Mouse (Mus musculus) heart, adult 8-10 months (tissue): ENCODE measurements around the gene Galc. TPM values are rescaled to one million over a fixed set of nuclear protein-coding genes. Genes with fewer than 3 reads are reported as not detected.
A peak's percentile ranks its signal among the peaks of the same experiment; 100 is the strongest.

Experiments
- DNase-seq: peaks from one replicate; pipeline ENCODE4 v3.0.0; 2022; ENCODE audit warnings: low spot score
- total RNA-seq, 4 experiments: library from RNA; stranded (reverse); gene quantifications; 2 replicates each; pipeline ENCODE4 v1.2.4; 2022

Gene Galc
- total RNA-seq, result 1 to 10 TPM; 7.6 to 9.6 (median 8.0) TPM

DNA sequence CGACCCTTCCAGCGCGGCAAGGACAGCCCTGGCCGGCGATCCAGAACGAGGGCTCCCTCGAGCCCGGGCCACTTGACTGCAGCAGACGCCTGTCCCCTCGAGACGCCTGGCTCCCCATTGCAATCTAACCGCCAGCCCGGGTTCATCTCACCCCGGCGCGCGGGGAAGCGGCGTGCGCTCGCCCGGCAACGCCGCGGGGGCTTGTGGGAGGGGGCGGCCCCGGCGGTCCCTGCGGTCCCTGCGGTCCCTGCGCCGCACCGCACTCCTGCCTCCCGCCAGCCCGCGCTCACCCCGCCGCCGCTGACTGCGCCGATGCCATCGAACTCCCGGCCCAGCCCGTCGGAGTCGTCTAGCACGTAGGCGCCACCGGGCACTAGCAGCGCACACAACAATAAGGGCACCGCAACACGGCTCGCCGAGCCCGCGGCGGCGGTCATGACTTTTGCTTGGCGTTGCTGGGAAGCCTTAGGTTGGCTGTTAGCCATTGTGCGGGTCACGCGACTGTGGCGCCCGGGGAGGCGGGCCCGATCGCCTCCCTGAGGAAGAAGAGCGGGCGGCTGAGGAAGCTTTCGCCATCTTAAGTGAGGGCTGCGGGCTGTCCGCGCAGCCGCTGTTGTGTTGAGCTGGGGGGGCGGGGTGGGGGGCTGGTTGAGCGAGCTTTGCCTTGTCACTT is at the start of gene Galc:
Galc (minus strand) TSS at position 615 of the 673 bp plus-strand sequence.
- DNase-seq, result peak; percentile 86

DNA sequence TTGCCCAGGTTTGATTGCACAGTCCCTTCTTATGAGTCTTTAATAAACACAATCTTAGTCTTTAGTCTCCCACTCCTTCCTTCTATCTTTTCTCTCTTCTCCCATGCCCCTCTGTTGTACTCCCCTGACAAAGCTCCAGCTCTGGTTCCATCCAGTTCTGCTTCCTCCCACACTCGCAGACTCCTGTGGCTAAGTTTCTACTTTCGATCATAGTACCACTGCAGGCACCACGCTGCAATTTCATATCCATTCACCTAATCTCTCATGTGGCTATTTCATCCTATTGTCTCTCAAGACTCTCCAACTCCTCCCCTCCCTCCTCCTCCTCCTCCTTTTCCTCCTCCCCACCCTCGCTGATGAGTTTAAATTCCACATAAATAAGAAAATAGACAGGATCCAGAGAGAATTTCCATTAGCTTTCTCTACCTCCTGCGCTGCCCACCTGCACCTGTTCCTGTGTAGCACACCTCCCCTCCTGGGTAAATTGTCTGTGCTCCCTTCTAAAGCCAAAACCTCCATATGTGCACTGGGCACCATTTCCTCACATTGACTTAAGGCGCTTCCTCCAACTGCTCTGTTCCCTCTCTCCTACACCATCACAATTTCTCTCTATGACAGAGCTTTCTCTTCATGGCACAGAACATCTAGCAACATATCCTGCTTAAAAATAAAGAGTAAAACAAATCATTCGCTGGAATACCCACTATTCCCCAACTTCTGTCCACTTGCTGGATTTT is 48.1 kb upstream of the Galc start:
- no peak for DNase-seq

DNA sequence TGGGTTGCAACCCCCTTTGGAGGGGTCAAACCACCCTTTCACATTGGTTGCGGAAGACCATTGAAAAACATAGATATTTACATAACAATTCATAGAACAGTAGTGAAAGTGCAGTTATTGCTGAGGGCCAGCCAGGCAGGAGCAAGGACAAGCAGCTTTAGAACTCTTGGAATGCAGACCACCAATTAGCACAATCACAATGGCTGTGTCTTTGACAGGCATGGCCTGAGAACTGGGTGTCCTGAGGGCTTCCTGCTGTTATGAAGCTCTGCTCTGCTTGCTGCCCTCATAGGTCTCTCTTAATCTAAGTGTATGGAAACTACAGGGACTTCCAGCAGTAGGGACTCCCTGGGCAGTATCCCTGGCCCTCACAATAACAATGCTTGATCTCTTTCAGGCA is 43.8 kb upstream of the Galc start:
- DNase-seq, result no peak

DNA sequence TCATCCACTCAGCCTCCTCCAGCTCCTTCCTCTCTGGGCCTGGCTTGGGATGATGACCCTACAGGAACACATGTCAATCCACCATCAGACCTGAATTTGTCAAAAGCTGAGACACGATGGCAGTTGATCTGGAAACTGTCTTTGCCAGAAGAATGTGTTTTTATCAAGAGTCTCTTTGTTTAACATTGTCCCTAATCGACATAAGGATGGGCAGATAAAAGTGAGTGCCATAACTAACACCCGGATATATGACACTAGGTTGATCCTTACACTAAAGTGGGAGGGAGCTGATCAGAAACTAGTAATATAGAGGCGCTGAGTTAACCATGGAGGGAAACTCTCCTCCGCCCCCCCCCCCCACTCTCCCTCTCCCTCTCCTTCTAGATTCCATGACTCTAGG is 42.7 kb upstream of the Galc start:
- DNase-seq, result no peak

DNA sequence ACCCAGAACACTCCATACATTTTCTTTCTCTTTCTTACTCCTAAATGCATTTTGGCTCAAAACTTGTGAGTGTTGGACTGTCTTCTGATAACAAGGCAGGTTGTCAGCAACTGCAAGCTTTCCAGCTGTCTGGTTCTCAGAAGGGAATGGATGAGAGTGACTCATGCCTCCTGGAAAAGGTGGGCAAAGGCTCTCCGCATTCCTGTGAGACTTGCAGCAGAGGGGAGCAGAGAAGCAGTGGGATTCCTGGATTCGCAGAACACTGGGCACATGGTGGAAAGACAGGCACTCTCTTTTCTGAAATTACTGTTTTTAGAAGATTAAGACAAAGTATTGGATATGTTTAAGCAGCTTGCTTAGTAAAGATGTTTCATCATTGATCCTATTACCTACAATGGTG is 35.0 kb upstream of the Galc start:
- DNase-seq, result no peak

DNA sequence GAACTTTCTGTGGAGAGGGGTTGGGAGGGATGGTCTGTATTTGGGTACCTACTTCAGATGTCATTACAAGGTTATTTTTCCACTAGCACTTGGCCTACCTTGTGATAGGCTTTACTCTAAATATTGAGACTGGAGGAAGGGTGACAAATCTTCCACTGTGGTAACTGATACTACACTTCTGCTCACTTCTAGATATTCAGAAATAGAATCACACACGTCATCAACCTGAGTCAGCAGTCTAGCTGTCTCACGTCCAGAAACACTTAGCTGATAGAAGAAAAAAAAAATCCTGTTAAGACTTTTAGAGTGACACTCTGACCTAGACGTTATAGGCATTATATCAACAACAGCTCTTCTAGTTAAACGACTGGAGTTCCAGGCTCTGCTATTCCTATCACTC is 33.0 kb upstream of the Galc start:
- peak; percentile 25 for DNase-seq

DNA sequence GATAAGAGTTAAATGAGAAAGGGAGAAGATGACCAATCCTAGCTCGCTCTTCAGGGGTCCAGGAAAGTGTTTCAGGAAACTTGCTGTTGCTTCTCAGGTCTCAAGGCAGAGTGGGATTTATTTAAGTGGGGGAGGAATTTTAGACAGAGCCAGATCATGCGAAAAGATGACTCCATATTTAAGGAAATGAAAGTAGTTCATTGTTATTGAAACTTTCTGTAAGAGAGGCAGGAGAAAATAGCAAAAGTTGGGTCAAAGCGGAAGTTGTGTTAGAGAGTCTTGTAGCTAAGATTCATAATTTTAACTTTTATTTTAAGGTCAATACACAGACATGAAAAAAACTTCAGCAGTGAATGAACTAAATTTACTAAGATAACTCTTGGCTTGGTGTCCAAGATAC is 31.2 kb upstream of the Galc start:
- no peak for DNase-seq

DNA sequence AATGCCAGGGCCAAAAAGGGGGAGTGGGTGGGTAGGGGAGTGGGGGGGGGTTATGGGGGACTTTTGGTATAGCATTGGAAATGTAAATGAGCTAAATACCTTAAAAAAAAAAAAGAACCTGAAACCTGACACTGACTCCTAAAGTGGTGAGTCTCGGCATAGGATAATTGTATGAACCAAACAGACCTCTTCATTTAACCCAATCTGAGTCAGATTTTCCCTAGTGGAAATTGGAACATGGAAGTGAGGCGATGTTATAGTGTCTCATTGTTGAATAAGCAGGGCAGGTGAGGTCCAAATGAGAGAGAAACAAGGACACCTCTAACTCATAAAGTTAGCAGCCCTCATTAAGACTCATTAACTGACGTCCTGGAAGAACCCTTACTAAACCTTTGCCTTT is 25.2 kb upstream of the Galc start:
- DNase-seq, result no peak

DNA sequence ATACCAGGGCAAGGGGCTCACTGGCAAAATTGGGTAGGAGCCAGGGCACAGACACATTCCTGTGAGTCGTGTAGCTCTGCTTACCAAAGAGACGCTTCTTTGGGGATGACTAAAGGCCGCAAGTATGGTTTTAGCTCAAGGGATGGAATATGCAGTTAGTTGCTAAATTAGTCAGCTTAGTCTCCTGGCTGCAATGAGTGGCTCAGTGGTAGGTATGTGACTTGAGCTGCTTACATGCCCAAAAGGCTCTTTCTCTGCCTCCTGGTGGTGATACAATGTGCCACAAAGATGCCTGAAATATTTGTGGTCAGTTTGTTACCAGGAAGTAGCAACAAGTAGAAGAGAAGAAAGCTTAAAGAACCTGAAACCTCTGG is 24.2 kb upstream of the Galc start:
- DNase-seq, result no peak

DNA sequence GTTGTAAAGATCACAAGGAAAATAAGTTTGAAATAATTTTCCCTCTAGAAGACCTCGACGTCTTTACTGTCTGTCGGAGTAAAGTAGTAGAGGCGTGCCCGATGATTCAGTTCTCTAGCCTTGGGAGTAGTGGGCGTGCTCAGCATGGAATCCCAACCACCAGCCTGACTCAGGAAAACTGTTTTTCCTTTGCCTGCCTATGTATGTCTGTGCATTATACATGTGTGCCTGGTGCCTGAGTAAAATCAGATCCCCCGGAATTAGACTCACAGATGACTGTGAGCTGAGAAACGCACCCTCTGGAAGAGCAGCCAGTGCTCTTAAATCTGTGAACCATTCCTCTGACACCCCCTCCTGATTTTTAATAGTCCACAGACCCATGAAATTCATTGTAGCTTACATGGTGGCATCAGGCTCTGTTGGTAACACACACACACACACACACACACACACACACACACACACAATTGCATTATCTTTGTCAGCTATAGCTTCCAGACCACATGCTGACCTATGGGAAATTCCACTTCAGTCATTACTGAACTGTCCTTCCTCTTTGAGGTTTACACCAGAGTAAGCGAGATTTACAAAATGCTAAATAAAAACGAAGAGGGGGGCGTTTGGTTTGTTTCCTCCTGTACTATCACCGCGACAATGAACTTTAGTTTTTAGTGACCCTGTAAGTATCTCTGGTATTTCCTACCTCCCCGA is 23.7 kb upstream of the Galc start:
- no peak for DNase-seq

DNA sequence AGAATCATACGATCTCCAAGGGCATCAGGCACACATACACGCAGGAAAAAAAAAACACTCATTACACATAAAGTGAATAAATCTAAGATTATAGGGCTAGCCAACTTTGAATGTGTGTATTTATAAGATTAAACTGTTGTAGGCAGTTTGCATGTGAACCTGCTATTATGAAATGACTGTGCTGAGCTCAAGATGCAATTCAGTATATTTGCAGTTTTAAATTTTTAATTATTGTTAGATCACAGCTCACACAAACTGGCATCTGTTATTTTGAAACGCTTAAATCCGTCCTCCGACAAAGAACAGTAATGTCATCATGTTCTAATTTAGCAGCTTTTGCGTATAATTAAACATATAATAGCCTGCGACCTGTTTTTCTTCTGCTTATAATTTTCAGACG is 21.7 kb upstream of the Galc start:
- DNase-seq, result no peak

DNA sequence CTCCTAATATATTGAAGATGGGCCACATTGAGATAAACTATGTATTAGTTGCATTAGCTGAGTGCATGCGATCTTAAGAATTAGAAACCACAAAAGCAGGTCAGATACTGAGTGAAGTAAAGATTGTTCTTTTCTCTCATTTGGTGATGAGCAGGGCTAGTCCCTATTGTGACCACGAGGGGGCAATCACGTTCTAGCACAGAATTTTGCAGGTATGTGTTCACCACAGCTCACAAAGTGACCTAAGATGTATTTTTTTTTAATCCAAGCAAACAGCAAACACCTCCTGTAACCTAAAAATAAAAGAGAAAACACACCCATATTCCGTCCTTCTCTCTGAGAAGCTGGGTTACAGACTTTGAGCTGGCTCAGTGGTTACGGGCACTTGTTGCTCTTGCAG is 21.3 kb upstream of the Galc start:
- DNase-seq, result peak; percentile 44

DNA sequence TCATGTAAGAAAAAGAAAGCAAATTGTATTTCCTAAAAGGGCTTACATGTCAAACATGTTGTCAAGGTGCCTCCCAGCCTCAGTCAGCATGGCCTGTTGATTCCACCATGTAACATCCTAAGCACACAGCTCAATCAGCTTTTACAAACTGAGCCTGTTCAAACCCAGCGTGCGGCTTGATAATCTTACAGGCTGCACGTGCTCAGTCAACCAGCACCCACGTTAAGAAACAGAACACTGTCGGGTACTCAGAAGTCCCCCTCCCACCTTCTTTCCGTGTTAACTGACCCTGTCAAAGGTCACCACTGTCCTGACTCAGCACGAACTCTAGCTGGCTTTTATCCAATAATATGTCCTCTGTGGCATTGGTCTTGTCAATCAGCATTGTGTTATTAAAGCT is 13.2 kb upstream of the Galc start:
- no peak for DNase-seq

DNA sequence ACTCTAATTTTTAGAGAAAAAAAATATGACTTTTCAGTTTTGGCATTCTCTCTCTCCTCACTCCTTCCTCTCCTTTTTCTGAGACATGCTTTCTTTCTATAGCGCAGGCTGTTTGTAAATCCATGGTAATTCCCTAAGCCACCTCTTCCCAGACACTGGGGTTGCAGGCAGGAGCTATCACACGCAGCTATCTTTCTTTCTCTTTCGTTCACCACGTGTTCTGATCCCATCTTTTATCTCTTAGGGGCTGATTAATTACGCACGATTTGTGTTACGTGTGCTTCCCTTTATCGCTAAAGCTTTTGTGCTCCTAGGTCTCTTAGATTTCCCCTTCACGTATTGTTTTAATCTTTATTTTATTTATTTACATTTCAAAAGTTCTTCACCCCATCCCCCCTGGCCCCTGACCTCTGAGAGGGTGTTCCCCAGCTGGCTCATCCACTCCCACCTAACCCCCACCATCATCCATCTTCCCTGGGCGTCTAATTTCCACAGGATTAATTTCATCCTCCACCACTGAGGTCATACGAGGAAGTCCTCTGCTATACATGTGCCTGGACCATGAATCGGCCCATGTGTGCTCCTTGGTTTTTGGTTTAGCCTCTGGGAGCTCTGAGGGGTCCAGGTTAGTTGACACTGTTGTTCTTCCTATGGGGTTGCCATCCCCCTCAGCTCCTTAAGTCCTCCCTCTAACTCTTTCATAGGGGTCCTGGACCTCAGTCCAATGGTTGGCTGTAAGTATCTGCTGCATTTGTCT is 11.7 kb upstream of the Galc start:
- DNase-seq, result no peak

DNA sequence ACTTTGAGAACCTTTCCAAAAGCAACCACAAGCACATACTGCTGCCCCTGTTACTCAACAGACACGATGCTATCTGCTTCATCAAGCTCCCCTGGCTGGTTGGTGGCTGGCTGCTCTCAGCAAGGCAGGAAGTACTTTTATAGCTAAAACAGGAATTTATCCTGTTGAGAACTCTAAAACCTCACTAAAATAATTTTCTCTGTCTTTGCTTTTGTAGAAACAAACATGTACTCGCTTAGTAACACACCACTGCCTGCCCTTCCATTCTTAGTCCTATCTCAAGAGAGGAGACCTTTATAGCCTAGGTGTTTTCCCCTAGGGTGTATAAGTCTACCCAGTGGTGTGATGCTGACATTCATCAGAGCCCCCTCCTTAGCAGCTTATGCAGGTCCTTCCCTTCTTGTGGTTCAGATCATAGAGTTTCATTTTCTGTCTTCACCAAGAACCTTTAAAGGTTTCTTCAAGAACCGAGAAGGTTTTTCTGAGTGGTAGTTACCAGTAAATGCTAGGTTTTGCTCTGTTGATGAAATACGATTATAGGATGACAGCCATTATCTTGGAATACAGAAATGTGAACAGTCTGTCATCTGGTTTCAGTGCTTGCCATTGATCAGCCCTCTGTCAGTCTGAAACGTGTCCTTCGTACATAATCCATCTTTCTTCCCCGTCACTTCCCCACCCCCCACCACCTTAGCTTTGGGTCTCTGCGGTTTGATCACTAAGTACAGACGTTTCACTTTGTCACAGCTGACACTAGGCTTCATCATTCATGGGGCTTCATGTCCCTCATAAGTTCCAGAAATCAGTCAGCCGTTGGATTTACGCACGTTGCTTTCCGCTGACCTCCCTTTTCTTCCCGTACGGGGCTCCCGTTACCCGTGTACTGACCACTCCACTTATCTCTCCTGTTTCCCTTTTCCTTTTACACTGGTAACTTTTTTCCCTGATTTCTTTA is 10.8 kb upstream of the Galc start:
- DNase-seq, result no peak

DNA sequence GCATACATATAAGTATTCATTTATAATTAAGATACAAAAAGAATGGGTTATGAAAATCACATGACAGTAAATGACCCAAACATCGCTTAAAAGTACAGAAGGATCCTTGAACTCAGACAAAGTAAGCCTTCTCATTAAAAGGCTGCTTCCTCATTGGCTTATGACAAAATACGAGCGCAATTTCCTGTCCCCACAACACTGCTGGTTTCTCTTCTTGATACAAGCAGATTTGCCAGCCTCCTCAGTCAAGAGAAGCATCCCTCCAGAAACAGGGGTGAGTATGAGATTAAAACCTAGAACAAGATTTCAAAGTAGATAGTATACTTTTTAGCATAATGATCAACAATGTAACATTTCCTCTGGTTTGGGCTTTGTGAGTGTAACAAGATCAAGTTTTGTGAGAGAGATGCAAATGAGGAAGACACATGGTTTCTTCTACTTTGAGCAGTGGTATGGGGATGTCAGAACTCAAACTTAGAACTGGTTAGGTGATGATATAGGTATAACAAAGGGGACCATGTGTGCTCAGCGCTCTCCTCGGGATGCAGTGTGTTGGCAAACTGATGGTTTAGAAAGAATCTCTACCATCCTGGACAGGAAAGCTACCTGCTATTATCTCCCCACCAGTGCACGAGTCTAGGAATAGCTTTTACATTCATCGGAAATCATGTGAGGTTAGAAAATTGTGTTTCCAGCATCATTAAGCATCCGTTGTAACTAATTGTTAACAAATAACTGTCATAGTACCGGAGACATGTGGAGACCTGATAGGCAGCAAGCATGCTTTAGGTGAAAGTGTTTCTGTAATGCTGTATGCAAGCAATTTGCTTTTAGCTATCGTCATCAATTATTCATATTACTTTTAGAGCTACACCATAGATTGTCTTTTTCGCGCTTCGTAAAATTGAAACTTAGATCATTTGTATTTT is 9.4 kb upstream of the Galc start, which contains the start of gene Gpr65:
Gpr65 (plus strand) TSS at position 195 of the 929 bp plus-strand sequence.
- DNase-seq, result no peak

DNA sequence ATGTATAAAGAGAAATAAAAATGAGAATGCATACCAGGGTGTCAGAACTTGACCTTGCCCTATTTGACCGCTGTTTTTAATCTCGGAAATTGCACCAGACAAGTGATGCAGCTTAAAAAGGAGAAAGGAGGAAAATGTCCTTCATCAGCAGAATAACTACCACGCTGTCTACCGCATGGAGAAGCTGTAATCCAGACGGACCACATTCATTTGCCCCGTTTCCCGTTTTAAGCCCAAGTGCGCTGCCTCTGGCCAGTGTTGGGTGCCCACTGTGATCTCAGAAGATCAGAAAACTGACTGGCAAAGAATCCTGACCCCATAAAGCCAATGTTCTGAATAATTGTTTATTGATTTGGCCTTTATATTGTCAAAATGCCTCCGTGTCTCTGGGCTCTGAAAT is 6.4 kb upstream of the Galc start:
- DNase-seq, result no peak

DNA sequence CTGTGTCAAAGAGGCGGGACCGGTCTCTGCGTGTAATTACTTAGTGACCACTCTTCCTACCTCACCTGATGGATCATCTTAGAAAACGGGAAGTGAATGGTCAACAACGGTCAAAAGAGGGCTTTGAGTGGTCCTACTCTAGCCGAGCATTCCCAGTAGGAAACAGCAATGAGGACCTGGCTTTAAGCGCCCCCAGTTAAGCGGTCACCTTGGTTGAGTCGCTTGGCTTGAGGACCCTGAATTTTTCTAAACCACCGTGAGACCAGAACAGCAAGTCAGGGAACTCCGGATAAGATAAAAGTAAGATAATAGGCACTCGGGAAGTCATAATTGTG is 226 bp upstream of the Galc start:
- DNase-seq, result no peak

DNA sequence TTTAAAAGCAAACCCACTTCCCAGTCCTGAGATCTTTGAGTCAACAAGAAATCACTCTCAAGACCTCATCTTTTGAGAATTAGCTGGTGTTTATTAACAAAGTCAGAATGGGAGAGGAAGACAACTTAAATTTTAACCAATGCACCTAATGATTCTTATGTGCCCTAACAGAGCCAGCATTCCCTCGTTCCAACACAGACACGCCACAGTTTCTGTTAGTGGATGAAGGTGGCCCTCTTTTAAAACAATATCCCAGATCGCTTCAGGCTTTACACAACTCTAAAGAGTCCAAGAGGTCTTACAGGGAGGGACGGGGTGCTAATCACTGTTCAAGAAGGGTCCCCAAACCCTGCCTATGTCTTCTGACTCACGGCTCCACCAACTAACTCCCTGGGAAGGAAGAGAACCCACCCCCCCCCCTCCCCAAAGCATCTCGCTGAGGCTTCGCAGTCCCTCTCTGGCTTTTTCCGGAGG is 851 bp downstream of the Galc start:
- no peak for DNase-seq
